Mouse (Mus musculus) lung, postnatal 0 days (tissue): ENCODE measurements around the gene Ogg1.

ENCODE experiments used
- CTCF ChIP-seq: IDR thresholded peaks from 2 replicates; pipeline ENCODE4 v1.5.1; 2016; ENCODE audit warnings: antibody characterized with exemption, mild to moderate bottlenecking
- EP300 ChIP-seq: IDR thresholded peaks from 2 replicates; pipeline ENCODE4 v1.6.1; 2016; ENCODE audit warnings: antibody characterized with exemption, mild to moderate bottlenecking, control low read depth

DNA sequence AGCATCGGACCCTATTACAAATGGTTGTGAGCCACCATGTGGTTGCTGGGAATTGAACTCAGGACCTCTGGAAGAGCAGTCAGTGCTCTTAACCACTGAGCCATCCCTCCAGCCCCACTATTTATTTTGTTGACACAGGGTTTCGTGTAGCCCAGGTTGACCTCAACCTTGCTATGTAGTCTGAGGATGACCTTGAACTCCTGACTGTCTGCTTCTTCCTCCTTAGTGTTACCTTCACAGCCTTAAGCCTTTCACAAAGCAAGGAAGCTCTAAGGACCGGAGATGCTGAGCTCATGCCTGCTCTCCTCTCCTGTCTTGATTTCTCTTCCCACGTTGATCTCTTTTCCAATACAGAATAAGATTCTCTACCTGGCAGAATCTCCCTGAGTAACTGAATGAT lies 20.1 kb downstream of the Ogg1 start:
- TF ChIP-seq EP300 = no peak
- TF ChIP-seq CTCF = no peak
